Mouse (Mus musculus) testis, adult 2 months (tissue): Measurements from ENCODE around the gene Atp6v1e2. TPM values are rescaled to one million over a fixed set of nuclear protein-coding genes. Genes with fewer than 3 reads are reported as not detected.

Experiments used
- H3K27ac ChIP-seq: fragments of 200-500 bp; 2 replicates; pipeline ENCODE4 v1.5.1; 2012; ENCODE audit warnings: low read depth, low read length; ENCODE audit not compliant: control insufficient read depth, insufficient read depth
- H3K27me3 ChIP-seq: fragments of 200-500 bp; 2 replicates; pipeline ENCODE4 v1.6.1; 2012; ENCODE audit warnings: mild to moderate bottlenecking, low read length, moderate library complexity; ENCODE audit not compliant: control insufficient read depth, insufficient read depth
- H3K36me3 ChIP-seq: fragments of 200-500 bp; 2 replicates; pipeline ENCODE4 v1.6.1; 2012; ENCODE audit warnings: mild to moderate bottlenecking, low read length; ENCODE audit not compliant: control insufficient read depth, insufficient read depth
- H3K4me1 ChIP-seq: fragments of 200-500 bp; 2 replicates; pipeline ENCODE4 v1.6.1; 2012; ENCODE audit warnings: low read length; ENCODE audit not compliant: control insufficient read depth, insufficient read depth
- H3K4me3 ChIP-seq: fragments of 200-500 bp; 2 replicates; pipeline ENCODE4 v1.5.1; 2012; ENCODE audit warnings: low read depth, mild to moderate bottlenecking, low read length, moderate library complexity, mixed read lengths; ENCODE audit not compliant: control insufficient read depth
- CTCF ChIP-seq: fragments of 200-500 bp; IDR thresholded peaks from 2 replicates; pipeline ENCODE4 v1.5.1; 2012; ENCODE audit warnings: low read depth, mild to moderate bottlenecking, inconsistent platforms, low read length, moderate library complexity; ENCODE audit not compliant: control insufficient read depth, insufficient read depth, insufficient replicate concordance
- POLR2A ChIP-seq: fragments of 200-500 bp; IDR thresholded peaks from 2 replicates; pipeline ENCODE4 v1.6.1; 2012; ENCODE audit warnings: low read depth, mild to moderate bottlenecking, inconsistent platforms, low read length, moderate library complexity; ENCODE audit not compliant: control insufficient read depth
- polyA plus RNA-seq: library from polyadenylated mRNA; depleted of rRNA; stranded (reverse); fragments of >200 nt; gene quantifications from 2 replicates; pipeline ENCODE4 v1.2.3, GENCODE M21; 2012

Gene Atp6v1e2
- polyA plus RNA-seq, 1 experiment = 178 TPM

DNA sequence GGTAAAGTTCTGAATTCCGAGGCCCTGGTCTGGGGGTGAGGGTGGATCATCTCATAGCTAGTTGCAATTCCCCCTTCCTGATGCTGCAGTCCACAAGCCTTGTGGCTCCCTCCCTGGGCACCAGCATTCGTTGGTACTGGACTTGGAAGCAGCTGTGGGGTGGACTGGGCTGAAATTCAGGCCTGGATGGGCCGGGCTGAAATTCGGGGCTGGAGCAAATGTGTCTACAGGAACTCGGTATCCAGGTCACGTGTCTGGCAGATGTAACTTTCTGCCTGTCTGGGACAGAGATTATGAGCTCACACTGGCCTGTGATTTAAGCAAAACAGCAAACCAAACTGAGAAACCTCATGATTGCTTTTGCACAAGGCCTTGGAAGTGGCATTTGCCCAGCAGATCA is 1.1 kb upstream of the Atp6v1e2 start:
- peaks cover 12% of the 10 kb centered on the region for H3K4me1 ChIP-seq
- H3K4me3 ChIP-seq = peak overlapping the region; percentile 81
- peak overlapping the region; percentile 26; the same call in 1 of the 2 replicates for H3K27ac ChIP-seq
- H3K36me3 ChIP-seq = no peaks in the 10 kb centered on the region
- TF ChIP-seq POLR2A = no peak
- no peak for TF ChIP-seq CTCF
- no peaks in the 10 kb centered on the region for H3K27me3 ChIP-seq

DNA sequence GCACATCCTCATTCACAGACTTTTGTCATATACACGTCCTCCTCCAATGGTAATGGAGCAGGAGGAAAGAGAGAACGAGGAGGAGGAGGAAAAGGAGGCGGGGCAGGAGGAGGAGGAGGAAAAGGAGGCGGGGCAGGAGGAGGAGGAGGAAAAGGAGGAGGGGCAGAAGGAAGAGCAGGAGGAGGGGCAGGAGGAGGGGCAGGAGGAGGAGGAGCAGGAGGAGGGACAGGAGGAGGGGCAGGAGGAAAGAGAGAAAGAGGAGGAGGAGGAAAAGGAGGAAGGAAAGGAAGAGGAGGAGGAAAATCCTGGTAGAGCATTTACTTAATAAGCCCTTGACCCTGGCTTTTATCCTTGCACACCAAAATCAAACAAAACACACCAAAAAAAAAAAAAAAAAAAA is 1.6 kb downstream of the Atp6v1e2 start:
- Histone ChIP-seq H3K36me3 (no peaks in the 10 kb centered on the region), H3K27me3 (no peaks in the 10 kb centered on the region)
- no peak for TF ChIP-seq POLR2A
- TF ChIP-seq CTCF = no peak

DNA sequence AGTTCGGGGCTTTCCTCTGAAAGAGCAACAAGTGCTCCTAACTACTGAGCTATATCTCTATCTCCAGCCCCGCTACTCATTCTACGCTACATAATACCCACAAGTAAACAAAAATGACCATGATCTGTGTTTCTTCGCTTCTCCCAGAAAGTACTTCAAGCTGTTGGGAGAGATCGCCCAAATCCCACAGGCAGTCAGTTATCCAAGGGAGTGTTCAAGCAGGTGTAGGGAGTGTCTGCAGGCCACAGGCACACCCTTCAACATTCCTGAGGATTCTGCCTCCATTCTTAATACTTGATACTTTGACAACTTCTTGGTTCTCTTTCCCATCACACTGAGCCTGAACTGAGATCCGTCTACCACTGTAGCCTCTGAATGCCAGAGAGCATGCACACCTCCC is 4.5 kb downstream of the Atp6v1e2 start:
- Histone ChIP-seq H3K4me1 (peaks cover 7% of the 10 kb centered on the region), H3K4me3 (no peak overlapping the region), H3K27me3 (no peaks in the 10 kb centered on the region), H3K36me3 (no peaks in the 10 kb centered on the region), H3K27ac (no peak overlapping the region)
- TF ChIP-seq POLR2A = no peak
- no peak for TF ChIP-seq CTCF

More for the DNA sequence above, 1.6 kb downstream of the Atp6v1e2 start:
- Histone ChIP-seq H3K4me3 (peak overlapping the region; percentile 33), H3K4me1 (peaks cover 12% of the 10 kb centered on the region), H3K27ac (no peak overlapping the region)

GRCm38 (mm10) chr17:86942112-86942511 is 5.6 kb downstream of the Atp6v1e2 start:
- no peaks in the 10 kb centered on the region for H3K27me3 ChIP-seq
- peaks cover 1% of the 10 kb centered on the region; the same call in 1 of the 2 replicates for H3K4me1 ChIP-seq
- TF ChIP-seq POLR2A (no peak), CTCF (no peak)
- no peak overlapping the region for H3K4me3 ChIP-seq
- no peaks in the 10 kb centered on the region for H3K36me3 ChIP-seq
- no peak overlapping the region for H3K27ac ChIP-seq

DNA sequence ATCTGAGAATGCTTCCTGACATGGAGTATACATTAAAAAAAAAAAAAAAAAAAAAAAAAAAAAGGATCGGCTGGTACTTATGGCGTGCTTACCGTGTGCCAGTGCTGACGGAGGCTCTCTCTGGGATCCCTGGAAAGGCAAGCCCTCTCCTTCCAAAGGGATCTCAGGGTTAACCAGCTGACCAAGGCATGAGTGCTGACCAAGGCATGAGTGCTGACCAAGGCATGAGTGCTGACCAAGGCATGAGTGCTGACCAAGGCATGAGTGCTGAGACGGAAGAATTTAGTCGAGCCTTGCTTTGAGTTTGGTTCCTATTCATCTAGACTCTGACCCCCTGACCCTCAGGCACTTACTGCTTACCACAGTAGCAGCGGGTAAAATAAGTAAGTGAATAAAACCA is 9.0 kb downstream of the Atp6v1e2 start:
- Histone ChIP-seq H3K36me3 (no peaks in the 10 kb centered on the region), H3K27ac (no peak overlapping the region), H3K4me1 (no peaks in the 10 kb centered on the region; the same call in 1 of the 2 replicates), H3K4me3 (no peak overlapping the region), H3K27me3 (no peaks in the 10 kb centered on the region)
- no peak for TF ChIP-seq POLR2A
- no peak for TF ChIP-seq CTCF

DNA sequence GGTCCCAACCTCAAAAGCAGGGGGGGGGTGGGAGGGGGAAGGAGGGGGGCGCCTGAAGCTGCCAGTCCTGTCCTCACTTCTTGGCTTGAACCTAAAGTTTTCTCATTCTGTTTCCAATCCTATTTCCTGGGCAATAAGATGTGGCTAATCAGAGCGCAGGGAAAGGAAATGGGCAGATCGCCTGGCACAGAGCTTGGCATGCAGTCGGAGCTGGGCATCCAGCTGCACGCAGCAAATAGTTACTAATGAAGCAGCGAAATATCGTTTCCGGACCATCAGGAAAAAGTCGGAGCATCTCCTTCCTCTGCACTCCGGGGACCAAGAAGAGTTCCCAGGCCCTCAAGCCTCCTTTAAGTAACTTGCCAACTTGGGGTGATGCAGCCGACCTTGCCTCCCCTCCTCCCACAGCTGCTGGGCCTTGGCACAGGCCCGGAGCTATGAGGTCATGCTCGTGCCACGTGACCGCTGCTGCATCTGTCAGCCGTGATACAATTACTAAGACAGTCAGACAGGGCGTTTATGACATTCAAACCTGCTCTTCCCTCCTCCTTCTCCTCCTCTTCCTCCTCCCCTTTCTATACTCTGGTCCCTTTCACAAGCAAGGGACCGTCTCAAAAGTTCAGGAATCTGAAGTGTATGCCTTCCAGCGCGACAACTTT is 10.1 kb downstream of the Atp6v1e2 start:
- Histone ChIP-seq H3K4me3 (peak overlapping the region; percentile 7; the same call in 1 of the 2 replicates), H3K27ac (no peak overlapping the region), H3K36me3 (no peaks in the 10 kb centered on the region), H3K27me3 (no peaks in the 10 kb centered on the region), H3K4me1 (peaks cover 3% of the 10 kb centered on the region)
- TF ChIP-seq POLR2A (no peak), CTCF (no peak)

- no peaks in the 10 kb centered on the region for H3K27me3 ChIP-seq
- no peak overlapping the region for H3K27ac ChIP-seq
Observed at GRCm38 (mm10) chr17:86937064-86937463, 10.6 kb downstream of the Atp6v1e2 start.

DNA sequence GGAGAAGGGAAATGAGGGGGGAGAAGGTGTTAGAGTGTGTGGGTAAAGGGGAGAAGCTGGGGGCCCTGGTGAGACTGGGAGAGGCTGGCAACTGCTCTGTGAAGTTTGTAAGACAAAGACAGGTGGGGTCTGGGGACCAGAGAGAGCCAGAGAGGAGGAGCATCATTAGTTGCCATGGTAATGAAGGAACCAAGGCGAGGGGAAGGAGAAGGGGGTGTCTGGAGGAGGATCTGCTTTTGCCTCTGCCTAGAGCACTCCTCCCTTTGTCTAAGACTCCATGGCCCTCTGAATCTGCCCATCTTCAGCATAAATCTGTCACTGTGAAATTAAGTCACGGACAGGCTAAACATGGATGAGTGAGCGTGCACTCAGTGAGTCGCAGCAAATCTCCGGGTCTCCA is 14.8 kb downstream of the Atp6v1e2 start:
- Histone ChIP-seq H3K4me1 (peaks cover 3% of the 10 kb centered on the region), H3K27ac (no peak overlapping the region), H3K36me3 (no peaks in the 10 kb centered on the region), H3K4me3 (peak overlapping the region; percentile 61), H3K27me3 (no peaks in the 10 kb centered on the region)
- no peak for TF ChIP-seq CTCF

More at GRCm38 (mm10) chr17:86937064-86937463, 10.6 kb downstream of the Atp6v1e2 start:
- Histone ChIP-seq H3K4me1 (peaks cover 3% of the 10 kb centered on the region), H3K4me3 (no peak overlapping the region), H3K36me3 (no peaks in the 10 kb centered on the region)
- TF ChIP-seq CTCF (no peak), POLR2A (no peak)
